Mouse (Mus musculus): ENCODE measurements around the gene Arpp21. TPM values are rescaled to one million over a fixed set of nuclear protein-coding genes. Genes with fewer than 3 reads are reported as not detected.

Arpp21 gene
- polyA plus RNA-seq, 1 experiment = not detected

GRCm38 (mm10) chr9:112032169-112032568 is 203.6 kb downstream of the Arpp21 start:
- H3K27ac ChIP-seq (ENCODE audit: insufficient read depth, low read length) = no peak overlapping the region
- TF ChIP-seq EP300 (IDR thresholded peaks at IDR 0.05; ENCODE audit: insufficient read depth, low read depth, low read length) (no peak), CTCF (IDR thresholded peaks at IDR 0.05; ENCODE audit: low read depth, low read length) (no peak), POLR2A (IDR thresholded peaks at IDR 0.05; ENCODE audit: insufficient read depth, low read length) (no peak)
- H3K4me3 ChIP-seq (ENCODE audit: low read depth, low read length) = no peak overlapping the region
- no peak overlapping the region for H3K9ac ChIP-seq (ENCODE audit: low read depth, poor library complexity, severe bottlenecking)
- H3K9me3 ChIP-seq (replicated peaks; ENCODE audit: control insufficient read depth, insufficient read depth, low read length, poor library complexity, severe bottlenecking) = no peaks in the 10 kb centered on the region
- no peaks in the 10 kb centered on the region for H3K27me3 ChIP-seq (ENCODE audit: control insufficient read depth, insufficient read depth, low read length, poor library complexity, severe bottlenecking)
- H3K36me3 ChIP-seq (ENCODE audit: control insufficient read depth, insufficient read depth, low read length, poor library complexity, severe bottlenecking) = no peaks in the 10 kb centered on the region
- peaks cover 2% of the 10 kb centered on the region for H3K4me1 ChIP-seq (ENCODE audit: control insufficient read depth, insufficient read depth, low read length)

- no peak for TF ChIP-seq CTCF (IDR thresholded peaks at IDR 0.05; ENCODE audit: low read depth, low read length)
- TF ChIP-seq EP300 (IDR thresholded peaks at IDR 0.05; ENCODE audit: insufficient read depth, low read depth, low read length) = no peak
- no peak for TF ChIP-seq POLR2A (IDR thresholded peaks at IDR 0.05; ENCODE audit: insufficient read depth, low read length)
- no peaks in the 10 kb centered on the region for H3K4me1 ChIP-seq (ENCODE audit: control insufficient read depth, insufficient read depth, low read length)
- H3K9me3 ChIP-seq (replicated peaks; ENCODE audit: control insufficient read depth, insufficient read depth, low read length, poor library complexity, severe bottlenecking) = no peaks in the 10 kb centered on the region
Observed at GRCm38 (mm10) chr9:112023562-112024015, 212.1 kb downstream of the Arpp21 start.

GRCm38 (mm10) chr9:112023111-112023510 is 212.6 kb downstream of the Arpp21 start:
- Histone ChIP-seq H3K36me3 (ENCODE audit: control insufficient read depth, insufficient read depth, low read length, poor library complexity, severe bottlenecking) (no peaks in the 10 kb centered on the region), H3K27me3 (ENCODE audit: control insufficient read depth, insufficient read depth, low read length, poor library complexity, severe bottlenecking) (no peaks in the 10 kb centered on the region), H3K9me3 (replicated peaks; ENCODE audit: control insufficient read depth, insufficient read depth, low read length, poor library complexity, severe bottlenecking) (no peaks in the 10 kb centered on the region), H3K4me1 (ENCODE audit: control insufficient read depth, insufficient read depth, low read length) (no peaks in the 10 kb centered on the region), H3K27ac (ENCODE audit: insufficient read depth, low read length) (no peak overlapping the region), H3K9ac (ENCODE audit: low read depth, poor library complexity, severe bottlenecking) (no peak overlapping the region), H3K4me3 (ENCODE audit: low read depth, low read length) (no peak overlapping the region)
- TF ChIP-seq EP300 (IDR thresholded peaks at IDR 0.05; ENCODE audit: insufficient read depth, low read depth, low read length) = no peak

More at GRCm38 (mm10) chr9:112023562-112024015, 212.1 kb downstream of the Arpp21 start:
- Histone ChIP-seq H3K36me3 (ENCODE audit: control insufficient read depth, insufficient read depth, low read length, poor library complexity, severe bottlenecking) (no peaks in the 10 kb centered on the region), H3K27me3 (ENCODE audit: control insufficient read depth, insufficient read depth, low read length, poor library complexity, severe bottlenecking) (no peaks in the 10 kb centered on the region), H3K4me3 (ENCODE audit: low read depth, low read length) (no peak overlapping the region), H3K9ac (ENCODE audit: low read depth, poor library complexity, severe bottlenecking) (no peak overlapping the region), H3K27ac (ENCODE audit: insufficient read depth, low read length) (no peak overlapping the region)
